In the genomic region with DNA sequence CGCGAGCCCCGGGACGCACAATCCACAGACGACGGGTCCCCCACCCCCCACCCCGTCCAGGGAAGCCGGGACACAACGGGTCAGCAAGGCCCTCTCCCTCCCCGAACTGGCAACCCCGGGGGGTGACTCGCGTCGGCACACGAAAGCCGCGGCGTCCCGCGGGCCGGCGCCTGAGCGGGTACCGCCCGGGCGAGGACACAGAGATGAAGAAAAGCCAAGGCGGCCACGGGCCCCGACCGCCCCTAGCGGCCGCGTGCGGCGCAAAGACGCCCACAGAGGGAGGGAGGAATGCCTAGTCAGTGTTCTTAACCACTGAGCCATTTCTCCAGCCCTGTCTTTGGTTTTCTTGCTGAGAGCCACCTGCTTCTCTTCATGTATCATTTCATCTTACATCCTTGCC, we compare ENCODE assay signal across 9 mouse cellular contexts. TPM values are rescaled to one million over a fixed set of nuclear protein-coding genes. Genes with fewer than 3 reads are reported as not detected.
A peak's percentile ranks its signal among the peaks of the same experiment; 100 is the strongest.
DNase-seq lines count a peak whose midpoint lies in the region; ATAC-seq and TF ChIP-seq lines count a peak whose summit lies in the region.
"Had no signal": no experiment of that assay in that cellular context is flagged by ENCODE, and none has a peak within 500 bp of the region (broad histone marks: within the 10 kb centered on the region; RNA-seq: fewer than 3 reads in every experiment).

No protein-coding gene starts in this region.

- H3K27ac ChIP-seq in hindbrain, embryonic 10.5 days = no peak overlapping the region
- H3K27ac ChIP-seq in hindbrain, embryonic 12.5 days = no peak overlapping the region
- no peak overlapping the region for H3K27ac ChIP-seq in ES-E14 (ENCODE audit: insufficient read depth, low read depth, low read length, poor library complexity, severe bottlenecking)

- H3K4me2 ChIP-seq in hindbrain, embryonic 12.5 days (replicated peaks) = no peak overlapping the region

- no peak for ATAC-seq in hindbrain, embryonic 12.5 days (ENCODE audit: low FRiP score)

- no peaks in the 10 kb centered on the region for H3K36me3 ChIP-seq in hindbrain, embryonic 10.5 days
- H3K36me3 ChIP-seq in hindbrain, embryonic 12.5 days = no peaks in the 10 kb centered on the region
- H3K36me3 ChIP-seq in ES-E14 (ENCODE audit: control insufficient read depth, insufficient read depth, low read length, poor library complexity, severe bottlenecking) = no peaks in the 10 kb centered on the region

- H3K4me3 ChIP-seq in hindbrain, embryonic 10.5 days = no peak overlapping the region
- no peak overlapping the region for H3K4me3 ChIP-seq in hindbrain, embryonic 12.5 days
- no peak overlapping the region for H3K4me3 ChIP-seq in ES-E14 (ENCODE audit: insufficient read depth in 1 of 2, low read depth in 1 of 2, low read length in 2 of 2, poor library complexity in 1 of 2, severe bottlenecking in 1 of 2)

- in situ Hi-C loops in ES-E14 (cut with MboI; ENCODE audit: low sequenced_read_pairs in 2 of 2, unreplicated experiment in 2 of 2) = no loop called here

- intact Hi-C loops in left cerebral cortex, postnatal 14 days (cut with DNase I) = no loop called here

- no peaks in the 10 kb centered on the region for H3K9me3 ChIP-seq in hindbrain, embryonic 10.5 days
- H3K9me3 ChIP-seq in hindbrain, embryonic 12.5 days (replicated peaks) = no peaks in the 10 kb centered on the region
- no peaks in the 10 kb centered on the region for H3K9me3 ChIP-seq in ES-E14 (ENCODE audit: control insufficient read depth, insufficient read depth, low read depth, low read length)

- H3K9ac ChIP-seq in hindbrain, embryonic 12.5 days = no peak overlapping the region
- no peak overlapping the region for H3K9ac ChIP-seq in ES-E14 (ENCODE audit: insufficient read depth, low read depth, low read length, poor library complexity, severe bottlenecking)

- peaks cover 5% of the 10 kb centered on the region for H3K27me3 ChIP-seq in hindbrain, embryonic 10.5 days (ENCODE audit: insufficient read depth, poor library complexity, severe bottlenecking)
- H3K27me3 ChIP-seq in hindbrain, embryonic 12.5 days = peaks cover 52% of the 10 kb centered on the region

- DNase-seq in hindbrain, embryonic 10.5 days (ENCODE audit: low spot score) = peak; percentile 99
- DNase-seq in ES-E14 (ENCODE audit: low read depth, low spot score) = peak; percentile 100
- DNase-seq in c-Kit-positive CD71-positive TER-119-negative erythroid progenitor cells, embryonic 14.5 days (ENCODE audit: low read depth) = peak; percentile 95
- DNase-seq in gastrocnemius, postnatal 4 days (ENCODE audit: low spot score in 2 of 2) = peak; percentile 73 to 89
- peak; percentile 58 to 66 for DNase-seq in left cerebral cortex, postnatal 14 days (ENCODE audit: low spot score in 2 of 2)
- peak; percentile 79 for DNase-seq in retina, adult 2 months (ENCODE audit: low read depth, low spot score)
- DNase-seq in thymus, postnatal 14 days = peak; percentile 88

- no peaks in the 10 kb centered on the region for H3K4me1 ChIP-seq in hindbrain, embryonic 10.5 days (replicated peaks)
- H3K4me1 ChIP-seq in hindbrain, embryonic 12.5 days = no peaks in the 10 kb centered on the region
- H3K4me1 ChIP-seq in ES-E14 (ENCODE audit: control insufficient read depth in 2 of 2, insufficient read depth in 2 of 2, low read length in 2 of 2, poor library complexity in 1 of 2) = no peaks in the 10 kb centered on the region

- WGBS in hindbrain, embryonic 10.5 days = 8% methylated on average over 36 of the region's 36 CpGs
- 8% methylated on average over 36 of the region's 36 CpGs for WGBS in hindbrain, embryonic 12.5 days

TF ChIP-seq in ES-E14, 5 proteins besides CTCF, POLR2A, EP300 and RAD21:
- TF ChIP-seq MAFK (IDR thresholded peaks at IDR 0.05; ENCODE audit: insufficient read depth, low read depth, low read length) (peak; percentile 36; the same call in 1 of the 2 replicates), HCFC1 (IDR thresholded peaks at IDR 0.05; ENCODE audit: borderline replicate concordance, insufficient read depth, low read length) (no peak), ZC3H11A (IDR thresholded peaks at IDR 0.05; ENCODE audit: borderline replicate concordance, low read depth, low read length) (no peak)

RNA-seq across cellular contexts. Expression of a gene that starts 26.6 kb away (rescaled TPM):
- 98.6 and 110 TPM in 2 replicates for polyA plus RNA-seq in hindbrain, embryonic 10.5 days (2016; fragmentation: Nextera tagmentation; extraction: Ambion mirVana)
- polyA plus RNA-seq in hindbrain, embryonic 12.5 days (2016; fragmentation: Nextera tagmentation; extraction: Ambion mirVana) = 75.5 and 89.2 TPM in 2 replicates
- 45.2 and 47.7 TPM in 2 replicates for total RNA-seq in ES-E14 (2012; rRNA removed)
- total RNA-seq in gastrocnemius, postnatal 4 days (2021) = 10 to 100 TPM; 24.2 to 26.7 TPM
- 10 to 100 TPM; 43.5 to 51.3 TPM for total RNA-seq in left cerebral cortex, postnatal 14 days (2021)

RNA-seq across cellular contexts. Expression of a gene that starts 40.7 kb away (rescaled TPM):
- polyA plus RNA-seq in hindbrain, embryonic 10.5 days (2016; fragmentation: Nextera tagmentation; extraction: Ambion mirVana) = 21.1 and 23.8 TPM in 2 replicates
- polyA plus RNA-seq in hindbrain, embryonic 12.5 days (2016; fragmentation: Nextera tagmentation; extraction: Ambion mirVana) = 26.0 and 28.6 TPM in 2 replicates
- total RNA-seq in ES-E14 (2012; rRNA removed) = 20.3 and 22.4 TPM in 2 replicates
- total RNA-seq in gastrocnemius, postnatal 4 days (2021) = 1 to 10 TPM; 6.2 to 9.9 TPM
- total RNA-seq in left cerebral cortex, postnatal 14 days (2021) = 10 to 100 TPM; 20.0 to 20.2 TPM

RNA-seq across cellular contexts. Expression of a gene that starts 41.2 kb away (rescaled TPM):
- polyA plus RNA-seq in hindbrain, embryonic 10.5 days (2016; fragmentation: Nextera tagmentation; extraction: Ambion mirVana) = not detected in 2 replicates
- polyA plus RNA-seq in hindbrain, embryonic 12.5 days (2016; fragmentation: Nextera tagmentation; extraction: Ambion mirVana) = not detected in 2 replicates
- total RNA-seq in ES-E14 (2012; rRNA removed) = 0.22 TPM in 1 of 2 replicates, not detected in the other
- under 1 TPM; 0.18 to 0.27 TPM for total RNA-seq in gastrocnemius, postnatal 4 days (2021)
- total RNA-seq in left cerebral cortex, postnatal 14 days (2021) = not detected
- polyA plus RNA-seq: frontal cortex, adult 2 months had no signal

RNA-seq across cellular contexts. Expression of a gene that starts 55.0 kb away (rescaled TPM):
- 0.20 and 0.22 TPM in 2 replicates for polyA plus RNA-seq in hindbrain, embryonic 10.5 days (2016; fragmentation: Nextera tagmentation; extraction: Ambion mirVana)
- polyA plus RNA-seq in hindbrain, embryonic 12.5 days (2016; fragmentation: Nextera tagmentation; extraction: Ambion mirVana) = 0.19 TPM in 1 of 2 replicates, not detected in the other
- not detected in 2 replicates for total RNA-seq in ES-E14 (2012; rRNA removed)
- total RNA-seq in gastrocnemius, postnatal 4 days (2021) = not detected
- not detected for total RNA-seq in left cerebral cortex, postnatal 14 days (2021)
- polyA plus RNA-seq: frontal cortex, adult 2 months had no signal
